Mouse (Mus musculus): ENCODE measurements at regions not wholly inside any gene's neighbourhood (a gene's known extent, or its start where the extent isn't known, plus 50 kb on each side); places are given as distances from the start of the nearest gene placed in this dataset.

DNA sequence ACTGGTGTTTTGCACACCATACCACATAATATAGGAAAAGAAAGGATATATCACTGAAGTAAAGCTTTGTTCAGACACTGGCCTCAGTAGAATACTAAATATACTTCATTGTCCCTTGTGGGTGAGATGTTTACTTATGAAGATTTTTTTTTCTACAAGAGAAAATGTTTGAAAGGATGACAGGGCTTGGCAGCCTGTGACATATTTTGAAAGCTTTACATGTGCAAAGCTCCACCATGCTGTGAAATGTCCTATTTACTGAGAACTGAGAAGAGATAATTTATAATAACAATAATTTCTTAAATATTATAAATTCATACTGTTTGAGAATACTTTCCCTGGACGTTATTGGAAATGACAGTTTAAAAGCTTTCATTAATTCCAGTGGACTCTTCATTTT lies 395.3 kb downstream of the Ccdc50 start:
- TF ChIP-seq CTCF (IDR thresholded peaks at IDR 0.05; ENCODE audit: borderline replicate concordance, insufficient read depth, low read depth, low read length) (no peak), POLR2A (IDR thresholded peaks at IDR 0.05; ENCODE audit: borderline replicate concordance, insufficient read depth, low read length) (no peak)

Measured in cerebellum, adult 2 months (tissue).